Mouse (Mus musculus): ENCODE results near the gene Car11. TPM values are rescaled to one million over a fixed set of nuclear protein-coding genes. Genes with fewer than 3 reads are reported as not detected.
"Not testable (repeated sequence)": the region's sequence is repeated elsewhere in the genome, so short reads cannot be mapped to it uniquely, and the experiment has no call there.

Gene Car11
- 6.8 and 8.0 TPM in 2 replicates for polyA plus RNA-seq (2014; fragmentation: Nextera tagmentation; extraction: Ambion mirVana)

- 3% methylated on average over 36 of the region's 36 CpGs for WGBS
- Histone ChIP-seq H3K27me3 (ENCODE audit: control insufficient read depth, insufficient read depth, low read length) (peaks cover 23% of the 10 kb centered on the region), H3K4me2 (ENCODE audit: low read length) (peak within 1 kb of the TSS; percentile 83), H3K36me3 (ENCODE audit: control insufficient read depth, insufficient read depth, low read length) (no peaks in the 10 kb centered on the region), H3K27ac (replicated peaks in 1 of 2; ENCODE audit: control insufficient read depth in 1 of 2, insufficient read depth in 1 of 2, low read depth in 2 of 2, low read length in 2 of 2) (no peak within 1 kb of the TSS), H3K9me3 (ENCODE audit: control insufficient read depth, low read length) (no peaks in the 10 kb centered on the region), H3K9ac (ENCODE audit: low read length) (peak within 1 kb of the TSS; percentile 65), H3K4me3 (ENCODE audit: control insufficient read depth in 1 of 2, insufficient read depth in 1 of 2, low read depth in 1 of 2, low read length in 2 of 2) (peak within 1 kb of the TSS; percentile 32 to 43), H3K4me1 (ENCODE audit: control insufficient read depth in 2 of 2, insufficient read depth in 2 of 2, low read length in 2 of 2) (peaks cover 14 to 26% of the 10 kb centered on the region in 2 experiments)
- ATAC-seq (ENCODE audit: insufficient number of reproducible peaks, insufficient read depth, low FRiP score, low read depth), result no peak
Observed at GRCm38 (mm10) chr7:45699523-45700141, at the start of gene Car11. Gene Car11, plus strand, starts transcription at chr7:45699843.

GRCm38 (mm10) chr7:45650484-45650883 is 49.2 kb upstream of the Car11 start:
- ATAC-seq (ENCODE audit: insufficient number of reproducible peaks, insufficient read depth, low FRiP score, low read depth); H3K9me3 ChIP-seq (ENCODE audit: control insufficient read depth, low read length); H3K27me3 ChIP-seq (ENCODE audit: control insufficient read depth, insufficient read depth, low read length); H3K4me3 ChIP-seq (ENCODE audit: control insufficient read depth in 1 of 2, insufficient read depth in 1 of 2, low read depth in 1 of 2, low read length in 2 of 2); H3K4me2 ChIP-seq (ENCODE audit: low read length); H3K9ac ChIP-seq (ENCODE audit: low read length); H3K36me3 ChIP-seq (ENCODE audit: control insufficient read depth, insufficient read depth, low read length): not testable (repeated sequence)
- Histone ChIP-seq H3K27ac (replicated peaks in 1 of 2; ENCODE audit: control insufficient read depth in 1 of 2, insufficient read depth in 1 of 2, low read depth in 2 of 2, low read length in 2 of 2) (peak overlapping the region; percentile 87 to 91; a peak in 3 of 4 replicates), H3K4me1 (ENCODE audit: control insufficient read depth in 2 of 2, insufficient read depth in 2 of 2, low read length in 2 of 2) (peaks cover 13 to 20% of the 10 kb centered on the region in 2 experiments)
- WGBS, result 95% methylated on average over 19 of the region's 20 CpGs

- Histone ChIP-seq H3K4me1 (ENCODE audit: control insufficient read depth in 2 of 2, insufficient read depth in 2 of 2, low read length in 2 of 2) (peaks cover 9 to 14% of the 10 kb centered on the region in 2 experiments; a peak in 3 of 4 replicates), H3K9ac (ENCODE audit: low read length) (0 out of 2 replicates have a peak overlapping the region, but pooled peaks have one; percentile 21), H3K36me3 (ENCODE audit: control insufficient read depth, insufficient read depth, low read length) (no peaks in the 10 kb centered on the region), H3K9me3 (ENCODE audit: control insufficient read depth, low read length) (peaks cover 7% of the 10 kb centered on the region; the same call in 1 of the 2 replicates), H3K4me2 (ENCODE audit: low read length) (peak overlapping the region; percentile 57), H3K4me3 (ENCODE audit: control insufficient read depth in 1 of 2, insufficient read depth in 1 of 2, low read depth in 1 of 2, low read length in 2 of 2) (peak overlapping the region in 1 of 2 experiments; percentile 1; a peak in 1 of 4 replicates), H3K27ac (replicated peaks in 1 of 2; ENCODE audit: control insufficient read depth in 1 of 2, insufficient read depth in 1 of 2, low read depth in 2 of 2, low read length in 2 of 2) (no peak overlapping the region), H3K27me3 (ENCODE audit: control insufficient read depth, insufficient read depth, low read length) (no peaks in the 10 kb centered on the region)
- 26% methylated on average over 17 of the region's 17 CpGs for WGBS
- 0 out of 2 replicates have a peak, but pooled peaks have one; percentile 38 for ATAC-seq (ENCODE audit: insufficient number of reproducible peaks, insufficient read depth, low FRiP score, low read depth)
Observed at GRCm38 (mm10) chr7:45654424-45655047, 45.1 kb upstream of the Car11 start.

GRCm38 (mm10) chr7:45660746-45661478 is 38.7 kb upstream of the Car11 start:
- no peak overlapping the region for H3K9ac ChIP-seq (ENCODE audit: low read length)
- no peak overlapping the region for H3K4me3 ChIP-seq (ENCODE audit: control insufficient read depth in 1 of 2, insufficient read depth in 1 of 2, low read depth in 1 of 2, low read length in 2 of 2)
- H3K27me3 ChIP-seq (ENCODE audit: control insufficient read depth, insufficient read depth, low read length), result no peaks in the 10 kb centered on the region
- WGBS, result 79% methylated on average over 11 of the region's 11 CpGs
- H3K27ac ChIP-seq (replicated peaks in 1 of 2; ENCODE audit: control insufficient read depth in 1 of 2, insufficient read depth in 1 of 2, low read depth in 2 of 2, low read length in 2 of 2), result no peak overlapping the region
- no peak overlapping the region for H3K4me2 ChIP-seq (ENCODE audit: low read length)
- peaks cover 7% of the 10 kb centered on the region; the same call in 1 of the 2 replicates for H3K9me3 ChIP-seq (ENCODE audit: control insufficient read depth, low read length)
- no peak for ATAC-seq (ENCODE audit: insufficient number of reproducible peaks, insufficient read depth, low FRiP score, low read depth)
- H3K4me1 ChIP-seq (ENCODE audit: control insufficient read depth in 2 of 2, insufficient read depth in 2 of 2, low read length in 2 of 2), result peaks cover 3 to 9% of the 10 kb centered on the region in 2 experiments; a peak in 1 of 4 replicates
- H3K36me3 ChIP-seq (ENCODE audit: control insufficient read depth, insufficient read depth, low read length), result no peaks in the 10 kb centered on the region

- not testable (repeated sequence) for ATAC-seq (ENCODE audit: insufficient number of reproducible peaks, insufficient read depth, low FRiP score, low read depth); H3K27me3 ChIP-seq (ENCODE audit: control insufficient read depth, insufficient read depth, low read length); H3K4me2 ChIP-seq (ENCODE audit: low read length); H3K27ac ChIP-seq (replicated peaks in 1 of 2; ENCODE audit: control insufficient read depth in 1 of 2, insufficient read depth in 1 of 2, low read depth in 2 of 2, low read length in 2 of 2); H3K9ac ChIP-seq (ENCODE audit: low read length); H3K36me3 ChIP-seq (ENCODE audit: control insufficient read depth, insufficient read depth, low read length); H3K4me1 ChIP-seq (ENCODE audit: control insufficient read depth in 2 of 2, insufficient read depth in 2 of 2, low read length in 2 of 2); H3K9me3 ChIP-seq (ENCODE audit: control insufficient read depth, low read length); H3K4me3 ChIP-seq (ENCODE audit: control insufficient read depth in 1 of 2, insufficient read depth in 1 of 2, low read depth in 1 of 2, low read length in 2 of 2)
- 83% methylated on average over 6 of the region's 6 CpGs for WGBS
Observed at GRCm38 (mm10) chr7:45661702-45662101, 37.9 kb upstream of the Car11 start.

GRCm38 (mm10) chr7:45665303-45666138 is 34.1 kb upstream of the Car11 start:
- no peak for ATAC-seq (ENCODE audit: insufficient number of reproducible peaks, insufficient read depth, low FRiP score, low read depth)
- Histone ChIP-seq H3K27me3 (ENCODE audit: control insufficient read depth, insufficient read depth, low read length) (no peaks in the 10 kb centered on the region), H3K9me3 (ENCODE audit: control insufficient read depth, low read length) (peaks cover 4% of the 10 kb centered on the region; the same call in 1 of the 2 replicates), H3K4me2 (ENCODE audit: low read length) (no peak overlapping the region), H3K4me3 (ENCODE audit: control insufficient read depth in 1 of 2, insufficient read depth in 1 of 2, low read depth in 1 of 2, low read length in 2 of 2) (no peak overlapping the region), H3K4me1 (ENCODE audit: control insufficient read depth in 2 of 2, insufficient read depth in 2 of 2, low read length in 2 of 2) (peaks cover 3 to 9% of the 10 kb centered on the region in 2 experiments; a peak in 1 of 4 replicates), H3K9ac (ENCODE audit: low read length) (no peak overlapping the region), H3K27ac (replicated peaks in 1 of 2; ENCODE audit: control insufficient read depth in 1 of 2, insufficient read depth in 1 of 2, low read depth in 2 of 2, low read length in 2 of 2) (no peak overlapping the region), H3K36me3 (ENCODE audit: control insufficient read depth, insufficient read depth, low read length) (no peaks in the 10 kb centered on the region)
- WGBS, result 53% methylated on average over 13 of the region's 13 CpGs

- Histone ChIP-seq H3K36me3 (ENCODE audit: control insufficient read depth, insufficient read depth, low read length) (no peaks in the 10 kb centered on the region), H3K27me3 (ENCODE audit: control insufficient read depth, insufficient read depth, low read length) (no peaks in the 10 kb centered on the region), H3K27ac (replicated peaks in 1 of 2; ENCODE audit: control insufficient read depth in 1 of 2, insufficient read depth in 1 of 2, low read depth in 2 of 2, low read length in 2 of 2) (no peak within 1 kb of the TSS), H3K9ac (ENCODE audit: low read length) (no peak within 1 kb of the TSS), H3K4me1 (ENCODE audit: control insufficient read depth in 2 of 2, insufficient read depth in 2 of 2, low read length in 2 of 2) (peaks cover 3 to 9% of the 10 kb centered on the region in 2 experiments; a peak in 1 of 4 replicates), H3K4me3 (ENCODE audit: control insufficient read depth in 1 of 2, insufficient read depth in 1 of 2, low read depth in 1 of 2, low read length in 2 of 2) (no peak within 1 kb of the TSS), H3K4me2 (ENCODE audit: low read length) (no peak within 1 kb of the TSS), H3K9me3 (ENCODE audit: control insufficient read depth, low read length) (peaks cover 4% of the 10 kb centered on the region; the same call in 1 of the 2 replicates)
- WGBS, result 82% methylated on average over 7 of the region's 7 CpGs
- ATAC-seq (ENCODE audit: insufficient number of reproducible peaks, insufficient read depth, low FRiP score, low read depth), result no peak
Observed at GRCm38 (mm10) chr7:45666161-45666560, 33.5 kb upstream of the Car11 start, which contains the start of gene Fut2. Gene Fut2, minus strand, starts transcription at chr7:45666394.

All from heart, embryonic 14.5 days (tissue).